Mouse (Mus musculus): ENCODE measurements around the gene Zcchc24. TPM values are rescaled to one million over a fixed set of nuclear protein-coding genes. Genes with fewer than 3 reads are reported as not detected.

The Zcchc24 gene
- total RNA-seq, 1 experiment from 2014 or later = 10.1 TPM

- peak; percentile 40; the same call in 1 of the 2 replicates for ATAC-seq (ENCODE audit: extremely low read depth, insufficient number of reproducible peaks, low FRiP score, poor library complexity, severe bottlenecking)
Observed at GRCm38 (mm10) chr14:25726226-25727148, 42.4 kb downstream of the Zcchc24 start.

GRCm38 (mm10) chr14:25725690-25726089, 43.1 kb downstream of the Zcchc24 start:
- ATAC-seq (ENCODE audit: extremely low read depth, insufficient number of reproducible peaks, low FRiP score, poor library complexity, severe bottlenecking) = no peak

GRCm38 (mm10) chr14:25725032-25725497, 43.8 kb downstream of the Zcchc24 start:
- ATAC-seq (ENCODE audit: extremely low read depth, insufficient number of reproducible peaks, low FRiP score, poor library complexity, severe bottlenecking) = no peak; the same call in 1 of the 2 replicates

- peak; percentile 30; the same call in 1 of the 2 replicates for ATAC-seq (ENCODE audit: extremely low read depth, insufficient number of reproducible peaks, low FRiP score, poor library complexity, severe bottlenecking)
Observed at GRCm38 (mm10) chr14:25720962-25721707, 47.7 kb downstream of the Zcchc24 start.

- ATAC-seq (ENCODE audit: extremely low read depth, insufficient number of reproducible peaks, low FRiP score, poor library complexity, severe bottlenecking) = peak; percentile 62
Observed at GRCm38 (mm10) chr14:25719371-25719770, 49.5 kb downstream of the Zcchc24 start.

- ATAC-seq (ENCODE audit: extremely low read depth, insufficient number of reproducible peaks, low FRiP score, poor library complexity, severe bottlenecking) = no peak
Observed at GRCm38 (mm10) chr14:25718471-25718870, 50.4 kb downstream of the Zcchc24 start.

- no peak for ATAC-seq (ENCODE audit: extremely low read depth, insufficient number of reproducible peaks, low FRiP score, poor library complexity, severe bottlenecking)
Observed at GRCm38 (mm10) chr14:25717718-25718117, 51.1 kb downstream of the Zcchc24 start.

- ATAC-seq (ENCODE audit: extremely low read depth, insufficient number of reproducible peaks, low FRiP score, poor library complexity, severe bottlenecking) = no peak
Observed at GRCm38 (mm10) chr14:25716528-25716927, 52.3 kb downstream of the Zcchc24 start.

GRCm38 (mm10) chr14:25713443-25713842, 55.4 kb downstream of the Zcchc24 start:
- no peak for ATAC-seq (ENCODE audit: extremely low read depth, insufficient number of reproducible peaks, low FRiP score, poor library complexity, severe bottlenecking)

- no peak for ATAC-seq (ENCODE audit: extremely low read depth, insufficient number of reproducible peaks, low FRiP score, poor library complexity, severe bottlenecking)
Observed at GRCm38 (mm10) chr14:25711602-25712001, 57.2 kb downstream of the Zcchc24 start.

GRCm38 (mm10) chr14:25711177-25711576, 57.7 kb downstream of the Zcchc24 start:
- ATAC-seq (ENCODE audit: extremely low read depth, insufficient number of reproducible peaks, low FRiP score, poor library complexity, severe bottlenecking) = no peak

GRCm38 (mm10) chr14:25710681-25711080, 58.2 kb downstream of the Zcchc24 start:
- no peak for ATAC-seq (ENCODE audit: extremely low read depth, insufficient number of reproducible peaks, low FRiP score, poor library complexity, severe bottlenecking)

GRCm38 (mm10) chr14:25710073-25710472, 58.8 kb downstream of the Zcchc24 start:
- no peak for ATAC-seq (ENCODE audit: extremely low read depth, insufficient number of reproducible peaks, low FRiP score, poor library complexity, severe bottlenecking)

GRCm38 (mm10) chr14:25708917-25709316, 59.9 kb downstream of the Zcchc24 start:
- ATAC-seq (ENCODE audit: extremely low read depth, insufficient number of reproducible peaks, low FRiP score, poor library complexity, severe bottlenecking) = no peak

- no peak for ATAC-seq (ENCODE audit: extremely low read depth, insufficient number of reproducible peaks, low FRiP score, poor library complexity, severe bottlenecking)
Observed at GRCm38 (mm10) chr14:25708451-25708850, 60.4 kb downstream of the Zcchc24 start.

- peak; percentile 30; the same call in 1 of the 2 replicates for ATAC-seq (ENCODE audit: extremely low read depth, insufficient number of reproducible peaks, low FRiP score, poor library complexity, severe bottlenecking)
Observed at GRCm38 (mm10) chr14:25707691-25708181, 61.1 kb downstream of the Zcchc24 start.

- no peak for ATAC-seq (ENCODE audit: extremely low read depth, insufficient number of reproducible peaks, low FRiP score, poor library complexity, severe bottlenecking)
Observed at GRCm38 (mm10) chr14:25701986-25702385, 66.9 kb downstream of the Zcchc24 start.

GRCm38 (mm10) chr14:25696356-25696755, 72.5 kb downstream of the Zcchc24 start:
- ATAC-seq (ENCODE audit: extremely low read depth, insufficient number of reproducible peaks, low FRiP score, poor library complexity, severe bottlenecking) = no peak

- ATAC-seq (ENCODE audit: extremely low read depth, insufficient number of reproducible peaks, low FRiP score, poor library complexity, severe bottlenecking) = no peak
Observed at GRCm38 (mm10) chr14:25695059-25695458, 73.8 kb downstream of the Zcchc24 start.

GRCm38 (mm10) chr14:25694569-25694897, 74.3 kb downstream of the Zcchc24 start:
- no peak for ATAC-seq (ENCODE audit: extremely low read depth, insufficient number of reproducible peaks, low FRiP score, poor library complexity, severe bottlenecking)

All from neutrophil, adult 5-6 weeks (primary cell).